Mouse (Mus musculus) heart, embryonic 12.5 days (tissue): ENCODE data around the gene Gli3. TPM values are rescaled to one million over a fixed set of nuclear protein-coding genes. Genes with fewer than 3 reads are reported as not detected.

ENCODE experiments used
- ATAC-seq: fragments of 200-750 bp; cut with Nextera tagmentation; 2 replicates; pipeline ENCODE4 v1.8.0; 2017; ENCODE audit warnings: moderate TSS enrichment, moderate library complexity; ENCODE audit not compliant: insufficient number of reproducible peaks, low FRiP score
- H3K27ac ChIP-seq: fragments of 300-500 bp; sonication (generic); 2 replicates; pipeline ENCODE4 v1.5.1; 2016; ENCODE audit warnings: mild to moderate bottlenecking, moderate library complexity; ENCODE audit not compliant: poor library complexity, severe bottlenecking
- H3K27me3 ChIP-seq: fragments of 300-500 bp; sonication (generic); replicated peaks from 2 replicates; pipeline ENCODE4 v1.6.1; 2016; ENCODE audit warnings: mild to moderate bottlenecking, moderate library complexity
- H3K36me3 ChIP-seq: fragments of 300-500 bp; sonication (generic); 2 replicates; pipeline ENCODE4 v1.6.1; 2016; ENCODE audit warnings: mild to moderate bottlenecking, moderate library complexity
- H3K4me1 ChIP-seq: fragments of 300-500 bp; sonication (generic); replicated peaks from 2 replicates; pipeline ENCODE4 v1.6.1; 2016; ENCODE audit warnings: mild to moderate bottlenecking
- H3K4me2 ChIP-seq: fragments of 300-500 bp; sonication (generic); 2 replicates; pipeline ENCODE4 v1.6.1; 2016; ENCODE audit warnings: mild to moderate bottlenecking, moderate library complexity
- H3K4me3 ChIP-seq: fragments of 300-500 bp; sonication (generic); 2 replicates; pipeline ENCODE4 v1.5.1; 2016; ENCODE audit warnings: mild to moderate bottlenecking
- H3K9ac ChIP-seq: fragments of 300-500 bp; sonication (generic); 2 replicates; pipeline ENCODE4 v1.6.1; 2016; ENCODE audit warnings: mild to moderate bottlenecking, moderate library complexity
- H3K9me3 ChIP-seq: fragments of 300-500 bp; sonication (generic); replicated peaks from 2 replicates; pipeline ENCODE4 v1.6.1; 2016; ENCODE audit warnings: mild to moderate bottlenecking, moderate library complexity
- WGBS: fragments of 180-500 bp; shearing (Covaris S2); methylation state at CpG from one replicate; pipeline ENCODE4 v1.1.7; 2016; 5-methylcytosine and 5-hydroxymethylcytosine counted together
- polyA plus RNA-seq: library from polyadenylated mRNA; unstranded; fragments of >200 nt; fragmentation: Nextera tagmentation; extraction: Ambion mirVana; gene quantifications from 2 replicates; pipeline ENCODE4 v1.2.1, GENCODE M21; 2016

The Gli3 gene
- polyA plus RNA-seq, 1 experiment from 2014 or later = 10.0 TPM

DNA sequence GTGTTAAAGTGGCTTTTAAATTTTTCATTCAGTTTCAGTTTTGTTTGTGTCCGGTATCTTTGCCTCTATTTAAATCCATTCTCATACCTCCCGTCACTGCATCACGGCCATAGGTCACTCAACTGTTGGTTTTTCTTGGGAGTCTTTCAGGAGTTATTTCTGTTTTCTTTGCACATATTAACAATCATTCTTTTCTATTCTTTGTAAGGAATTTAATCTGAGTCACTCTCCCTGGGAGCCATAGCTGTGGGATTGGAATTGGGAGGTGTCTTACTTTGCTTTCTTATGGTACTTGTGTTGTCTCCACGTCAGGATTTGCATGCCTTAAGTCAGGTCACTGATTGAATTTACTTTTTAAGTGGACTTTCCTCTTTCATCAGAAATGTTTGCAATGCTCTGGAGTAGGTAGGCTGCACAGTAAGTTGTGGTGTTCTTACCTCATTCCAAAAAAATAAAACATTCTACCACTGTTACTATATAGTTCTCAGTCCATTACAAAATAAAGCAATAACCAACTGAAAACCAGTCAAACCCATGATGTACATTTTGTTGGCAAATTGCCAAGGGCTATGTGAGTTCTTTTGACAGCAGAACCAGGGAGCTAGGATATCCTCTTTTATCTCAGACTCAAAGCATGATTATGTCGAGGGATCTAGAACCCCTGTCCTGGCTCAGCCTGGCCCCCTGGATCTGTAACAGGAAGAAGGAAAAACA, 228.9 kb downstream of the Gli3 start:
- no peak for ATAC-seq
- Histone ChIP-seq H3K27me3 (0 out of 2 replicates have a peak, but pooled peaks cover 3% of the 10 kb centered on the region), H3K9me3 (no peaks in the 10 kb centered on the region), H3K4me3 (no peak overlapping the region), H3K4me1 (0 out of 2 replicates have a peak, but pooled peaks cover 3% of the 10 kb centered on the region), H3K9ac (no peak overlapping the region), H3K4me2 (no peak overlapping the region), H3K27ac (no peak overlapping the region), H3K36me3 (no peaks in the 10 kb centered on the region)
- 53% methylated on average over 5 of the region's 5 CpGs for WGBS

DNA sequence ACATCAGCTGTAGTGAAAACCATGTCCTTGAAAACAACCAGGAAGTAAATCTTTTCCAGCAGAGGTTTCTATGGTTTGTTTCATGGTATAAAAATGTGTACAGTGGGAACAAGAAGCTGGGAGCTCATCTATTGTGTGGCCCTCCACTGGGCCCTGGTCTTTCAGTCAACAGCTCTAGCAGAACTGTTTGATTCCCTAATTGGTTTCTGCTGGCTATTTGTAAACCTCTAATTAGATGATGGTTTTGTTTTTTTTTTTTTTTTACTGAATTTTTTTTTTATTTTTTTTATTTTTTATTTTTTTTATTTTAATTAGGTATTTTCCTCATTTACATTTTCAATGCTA, 229.4 kb downstream of the Gli3 start:
- H3K4me3 ChIP-seq = no peak overlapping the region
- H3K27ac ChIP-seq = no peak overlapping the region
- ATAC-seq = no peak
- H3K4me2 ChIP-seq = no peak overlapping the region
- H3K9me3 ChIP-seq = no peaks in the 10 kb centered on the region
- H3K36me3 ChIP-seq = no peaks in the 10 kb centered on the region
- 0 out of 2 replicates have a peak, but pooled peaks cover 3% of the 10 kb centered on the region for H3K27me3 ChIP-seq
- 0 out of 2 replicates have a peak, but pooled peaks cover 3% of the 10 kb centered on the region for H3K4me1 ChIP-seq
- no peak overlapping the region for H3K9ac ChIP-seq

DNA sequence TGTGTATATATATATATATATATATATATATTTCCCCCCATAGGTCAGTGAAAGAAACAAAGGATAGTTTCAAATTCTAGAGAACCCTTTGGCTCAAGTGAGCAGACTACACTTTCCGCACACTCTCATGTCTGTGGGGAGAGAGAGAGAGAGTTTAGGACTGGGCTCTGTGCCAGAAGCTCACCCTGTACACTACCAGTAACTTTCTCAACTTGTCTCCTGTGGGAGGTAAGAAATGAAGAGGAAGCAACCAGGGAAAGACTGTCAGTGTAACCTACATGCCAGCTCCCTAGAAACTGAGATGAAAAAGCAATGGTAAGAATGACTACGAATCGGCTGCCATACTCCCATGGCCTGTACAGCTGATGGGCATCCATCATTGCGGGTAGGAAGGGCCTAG, 235.2 kb downstream of the Gli3 start:
- H3K27ac ChIP-seq = no peak overlapping the region
- 77% methylated on average over 4 of the region's 4 CpGs for WGBS
- ATAC-seq = no peak

DNA sequence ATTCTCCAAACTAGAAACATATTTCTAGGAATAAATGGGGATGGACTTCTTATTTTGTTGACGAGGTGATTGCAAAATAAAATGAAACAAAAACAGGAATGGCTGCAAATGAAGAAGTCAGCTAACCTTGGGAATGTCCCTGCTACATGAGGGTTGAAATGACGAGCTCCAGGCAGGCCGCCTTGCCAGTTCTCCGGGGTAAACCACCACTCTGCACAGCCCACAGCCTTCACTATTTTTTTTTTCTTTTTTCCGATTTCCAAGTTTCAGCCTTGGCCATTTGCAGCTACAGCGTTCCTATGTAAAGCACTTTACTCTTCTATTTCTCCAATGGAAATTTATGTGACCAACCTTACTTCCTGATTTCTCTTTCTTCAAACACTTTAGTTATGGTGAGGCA, 236.1 kb downstream of the Gli3 start:
- Histone ChIP-seq H3K4me3 (no peak overlapping the region), H3K9ac (no peak overlapping the region), H3K36me3 (no peaks in the 10 kb centered on the region), H3K9me3 (no peaks in the 10 kb centered on the region), H3K4me2 (no peak overlapping the region), H3K4me1 (no peaks in the 10 kb centered on the region), H3K27ac (no peak overlapping the region), H3K27me3 (0 out of 2 replicates have a peak, but pooled peaks cover under 1% of the 10 kb centered on the region)
- WGBS = 79% methylated on average over 6 of the region's 6 CpGs
- no peak for ATAC-seq

More for the DNA sequence above, 235.2 kb downstream of the Gli3 start:
- no peaks in the 10 kb centered on the region for H3K9me3 ChIP-seq
- H3K4me1 ChIP-seq = no peaks in the 10 kb centered on the region
- 0 out of 2 replicates have a peak, but pooled peaks cover 3% of the 10 kb centered on the region for H3K27me3 ChIP-seq
- no peak overlapping the region for H3K4me2 ChIP-seq
- H3K36me3 ChIP-seq = no peaks in the 10 kb centered on the region
- H3K9ac ChIP-seq = no peak overlapping the region
- no peak overlapping the region for H3K4me3 ChIP-seq

DNA sequence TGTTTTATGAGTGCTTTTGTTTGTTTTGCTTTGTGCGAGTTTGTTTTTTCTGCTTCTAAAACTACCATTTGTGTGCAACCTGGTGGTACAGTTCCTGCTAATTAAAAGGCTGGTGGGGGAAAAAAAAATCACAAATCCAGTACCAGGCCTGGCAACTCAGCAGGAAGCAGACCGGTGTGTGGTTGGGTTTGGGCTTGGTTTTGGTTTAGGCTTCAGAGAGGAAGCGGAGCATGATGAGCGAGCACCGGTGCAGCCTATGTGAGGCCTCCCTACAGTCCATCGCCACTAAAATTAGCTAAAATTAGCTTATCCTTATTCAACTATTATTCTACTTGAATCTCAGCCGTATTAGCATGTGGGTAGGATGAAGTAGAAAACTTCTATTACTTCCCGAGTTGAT, 241.6 kb downstream of the Gli3 start:
- Histone ChIP-seq H3K27ac (no peak overlapping the region), H3K4me2 (no peak overlapping the region), H3K4me3 (no peak overlapping the region), H3K9ac (no peak overlapping the region), H3K36me3 (no peaks in the 10 kb centered on the region), H3K27me3 (no peaks in the 10 kb centered on the region), H3K9me3 (no peaks in the 10 kb centered on the region), H3K4me1 (peaks cover 11% of the 10 kb centered on the region)
- 81% methylated on average over 8 of the region's 8 CpGs for WGBS
- ATAC-seq = no peak

- Histone ChIP-seq H3K4me3 (no peak overlapping the region), H3K27ac (no peak overlapping the region), H3K4me1 (peaks cover 11% of the 10 kb centered on the region), H3K9me3 (no peaks in the 10 kb centered on the region), H3K4me2 (no peak overlapping the region), H3K27me3 (no peaks in the 10 kb centered on the region), H3K9ac (no peak overlapping the region), H3K36me3 (no peaks in the 10 kb centered on the region)
- 21% methylated on average over 4 of the region's 4 CpGs for WGBS
- ATAC-seq = peak; percentile 55; the same call in 1 of the 2 replicates
Measured at GRCm38 (mm10) chr13:15707481-15707881, 244.4 kb downstream of the Gli3 start.

DNA sequence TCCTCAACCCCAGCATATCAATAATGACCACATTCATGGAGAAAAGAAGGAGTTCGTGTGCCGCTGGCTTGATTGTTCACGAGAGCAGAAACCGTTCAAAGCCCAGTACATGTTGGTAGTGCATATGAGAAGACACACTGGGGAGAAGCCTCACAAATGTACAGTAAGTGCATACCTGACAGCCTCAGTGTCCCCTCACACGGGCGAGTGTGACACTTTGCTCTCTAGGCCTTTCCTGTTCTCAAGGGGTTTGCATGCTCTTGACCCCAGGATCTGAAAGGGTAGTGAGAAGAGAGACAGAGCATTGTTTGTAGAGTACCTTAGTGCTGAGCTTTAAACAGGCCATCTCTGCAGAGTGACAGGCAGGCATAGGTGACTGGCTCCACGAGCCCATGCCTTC, 250.5 kb downstream of the Gli3 start:
- H3K27me3 ChIP-seq = no peaks in the 10 kb centered on the region
- no peak overlapping the region for H3K9ac ChIP-seq
- WGBS = 90% methylated on average over 7 of the region's 7 CpGs
- no peak overlapping the region for H3K27ac ChIP-seq
- ATAC-seq = no peak
- no peak overlapping the region for H3K4me3 ChIP-seq
- no peaks in the 10 kb centered on the region for H3K9me3 ChIP-seq
- 0 out of 2 replicates have a peak, but pooled peaks cover 3% of the 10 kb centered on the region for H3K36me3 ChIP-seq
- no peaks in the 10 kb centered on the region for H3K4me1 ChIP-seq
- no peak overlapping the region for H3K4me2 ChIP-seq

- Histone ChIP-seq H3K4me3 (no peak overlapping the region), H3K27me3 (no peaks in the 10 kb centered on the region), H3K27ac (no peak overlapping the region), H3K36me3 (0 out of 2 replicates have a peak, but pooled peaks cover 3% of the 10 kb centered on the region), H3K9ac (no peak overlapping the region), H3K4me1 (no peaks in the 10 kb centered on the region), H3K4me2 (no peak overlapping the region), H3K9me3 (no peaks in the 10 kb centered on the region)
- 82% methylated on average over 4 of the region's 4 CpGs for WGBS
- ATAC-seq = no peak
Measured at GRCm38 (mm10) chr13:15714331-15714725, 251.3 kb downstream of the Gli3 start.

DNA sequence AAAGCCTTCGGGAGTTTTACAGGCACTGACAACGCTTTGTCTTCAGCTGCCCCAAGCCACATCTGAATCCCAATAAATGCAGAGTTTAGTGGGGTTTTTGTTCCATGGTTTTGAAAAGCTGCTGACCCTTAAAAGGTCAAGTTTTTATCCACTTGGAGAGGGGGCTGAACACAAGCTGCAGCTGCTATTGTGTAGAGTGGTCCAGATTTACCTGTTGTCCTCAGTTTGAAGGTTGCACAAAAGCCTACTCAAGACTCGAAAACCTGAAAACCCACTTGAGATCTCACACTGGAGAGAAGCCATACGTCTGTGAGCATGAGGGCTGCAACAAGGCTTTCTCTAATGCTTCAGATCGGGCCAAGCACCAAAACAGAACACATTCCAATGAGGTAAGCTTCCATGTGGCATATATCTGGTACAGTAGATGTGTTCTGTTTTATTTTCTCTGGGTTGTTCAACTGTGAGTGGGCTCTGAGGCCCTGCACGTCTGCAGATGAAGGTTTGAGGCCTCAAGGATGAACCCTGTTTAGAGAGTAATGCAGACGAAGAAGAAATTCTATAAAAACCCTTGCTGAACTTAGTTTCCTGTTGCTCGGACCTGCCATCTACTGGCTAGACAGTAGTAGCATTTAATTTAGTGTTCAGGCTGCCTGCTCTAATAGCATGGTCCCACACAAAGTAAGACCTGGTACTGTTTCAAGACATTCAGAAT, 251.8 kb downstream of the Gli3 start:
- H3K27me3 ChIP-seq = no peaks in the 10 kb centered on the region
- H3K27ac ChIP-seq = no peak overlapping the region
- H3K9me3 ChIP-seq = no peaks in the 10 kb centered on the region
- H3K4me1 ChIP-seq = no peaks in the 10 kb centered on the region
- no peak overlapping the region for H3K9ac ChIP-seq
- ATAC-seq = no peak
- H3K4me2 ChIP-seq = no peak overlapping the region
- 55% methylated on average over 8 of the region's 8 CpGs for WGBS
- no peak overlapping the region for H3K4me3 ChIP-seq
- 0 out of 2 replicates have a peak, but pooled peaks cover 4% of the 10 kb centered on the region for H3K36me3 ChIP-seq

GRCm38 (mm10) chr13:15721446-15721845, 258.4 kb downstream of the Gli3 start:
- Histone ChIP-seq H3K9me3 (no peaks in the 10 kb centered on the region), H3K4me2 (no peak overlapping the region), H3K9ac (no peak overlapping the region), H3K4me1 (no peaks in the 10 kb centered on the region), H3K27ac (no peak overlapping the region), H3K4me3 (no peak overlapping the region), H3K36me3 (peaks cover 35% of the 10 kb centered on the region), H3K27me3 (no peaks in the 10 kb centered on the region)
- no peak for ATAC-seq
- WGBS = 77% methylated on average over 1 of the region's 1 CpGs

DNA sequence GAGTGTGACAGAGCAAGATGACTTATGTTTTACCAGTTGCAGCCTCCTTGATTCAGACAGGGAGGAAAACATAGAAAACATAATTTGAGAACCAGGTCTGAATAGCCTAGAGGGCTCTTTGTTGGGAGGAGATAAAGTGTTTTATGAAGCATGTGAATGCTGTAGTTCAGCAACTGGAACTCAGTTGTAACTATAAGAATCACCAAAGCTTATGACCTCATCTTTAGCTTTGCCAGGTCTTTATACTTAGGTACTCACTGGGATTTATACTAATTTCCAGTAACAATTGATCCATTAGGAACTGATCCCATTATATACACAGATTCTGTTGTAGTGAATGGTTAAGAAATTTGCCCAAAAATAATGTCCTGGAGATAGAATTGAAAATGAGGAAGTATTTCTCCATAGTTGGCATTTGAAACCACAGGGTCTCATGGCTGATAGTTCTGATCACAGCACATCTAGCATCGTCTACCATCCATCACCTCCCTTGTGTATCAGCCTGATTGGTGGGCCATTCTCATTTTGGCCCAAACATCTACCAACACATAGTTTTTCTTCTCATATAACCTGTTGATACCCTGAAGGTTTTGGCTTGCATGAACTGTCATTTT, 259.8 kb downstream of the Gli3 start:
- Histone ChIP-seq H3K4me3 (no peak overlapping the region), H3K4me1 (no peaks in the 10 kb centered on the region), H3K27me3 (no peaks in the 10 kb centered on the region), H3K36me3 (peaks cover 37% of the 10 kb centered on the region), H3K27ac (no peak overlapping the region), H3K9me3 (no peaks in the 10 kb centered on the region), H3K9ac (no peak overlapping the region), H3K4me2 (no peak overlapping the region)
- no peak for ATAC-seq
- 84% methylated on average over 1 of the region's 1 CpGs for whole genome bisulfite sequencing
